Mouse (Mus musculus): ENCODE results near the gene Avpr2.

Avpr2 gene

DNA sequence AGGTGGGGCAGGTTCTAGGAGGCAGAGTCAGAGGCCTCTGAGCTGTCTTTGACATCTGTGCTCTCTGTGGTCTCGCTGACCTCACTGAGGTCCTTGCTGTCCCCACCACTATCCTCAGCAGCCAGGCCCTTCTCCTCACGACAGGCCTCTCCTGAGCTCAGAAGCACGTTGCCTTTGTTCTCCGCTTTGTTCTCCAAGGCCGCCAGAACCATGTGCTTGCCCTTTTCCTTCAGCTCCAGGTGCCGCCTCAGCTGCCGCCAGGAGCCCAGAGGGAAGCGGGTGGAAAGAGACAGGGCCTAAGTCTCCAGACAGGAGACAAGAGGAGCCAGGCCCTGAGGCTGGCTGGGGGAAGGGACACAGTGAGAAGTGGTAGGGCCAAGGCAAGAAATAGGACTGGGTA is 25.0 kb downstream of the Avpr2 start:
- DNase-seq (ENCODE audit: low spot score) = no peak

GRCm38 (mm10) chrX:73918631-73919030 is 26.7 kb downstream of the Avpr2 start:
- no peak for DNase-seq (ENCODE audit: low spot score)

- peak; percentile 10 for DNase-seq (ENCODE audit: low spot score)
Measured at GRCm38 (mm10) chrX:73921285-73921822, 29.5 kb downstream of the Avpr2 start.

DNA sequence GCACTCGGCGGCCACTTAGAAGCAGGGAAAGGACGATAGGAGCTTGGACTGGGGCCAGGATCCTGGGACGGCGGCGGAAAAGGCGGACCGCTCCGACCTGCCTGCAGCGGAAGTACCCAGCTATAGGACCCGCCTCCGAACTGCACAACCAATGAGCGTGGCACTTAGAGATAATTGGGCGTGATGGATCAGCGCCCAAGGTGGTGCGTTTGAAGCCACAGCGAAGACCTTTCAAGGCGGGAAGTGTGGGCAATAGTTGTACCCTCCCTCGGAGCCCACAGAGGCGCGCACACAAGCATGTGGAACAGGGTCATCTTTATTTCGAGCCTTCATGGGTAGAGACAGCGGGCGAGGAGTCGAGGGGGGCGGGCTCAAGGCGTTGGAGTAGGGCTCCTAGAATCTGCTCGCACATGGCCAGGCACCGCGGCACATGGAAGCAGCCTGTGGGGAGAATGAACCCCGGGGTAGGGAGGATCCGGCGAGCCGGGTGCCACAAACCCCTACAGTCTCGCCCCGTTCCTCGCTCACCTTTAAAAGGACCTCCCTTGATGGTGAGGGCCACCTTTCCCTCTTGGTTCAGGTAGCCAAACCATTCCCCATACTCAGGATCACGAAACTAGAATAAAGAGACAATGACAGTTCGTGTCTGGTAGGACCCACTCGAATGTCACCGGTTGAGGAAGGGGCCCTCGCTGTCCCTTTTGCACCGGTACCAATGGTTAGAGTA is 30.1 kb downstream of the Avpr2 start, which contains the start of the genes Arhgap4 and Naa10:
Gene Arhgap4 (minus strand): TSS at position 48 of the 727 bp plus-strand sequence.
Gene Naa10 (minus strand): TSS at position 122 of the 727 bp plus-strand sequence.
- peak; percentile 83 for DNase-seq (ENCODE audit: low spot score)

DNA sequence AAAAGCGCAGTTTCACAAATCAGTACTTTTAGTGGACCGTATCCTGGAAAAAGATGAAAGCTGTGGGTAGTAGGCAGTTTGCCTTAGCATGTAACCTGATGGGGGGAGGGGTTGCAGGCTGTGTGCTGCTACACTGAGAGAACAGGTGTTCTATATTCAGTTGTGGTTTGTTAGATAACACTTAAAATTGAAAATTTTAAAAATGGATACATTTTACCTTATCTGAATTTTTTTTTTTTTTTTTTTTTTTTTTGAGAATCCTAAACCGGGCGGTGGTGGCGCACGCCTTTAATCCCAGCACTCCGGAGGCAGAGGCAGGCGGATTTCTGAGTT is 30.6 kb downstream of the Avpr2 start:
- DNase-seq (ENCODE audit: low spot score) = no peak

GRCm38 (mm10) chrX:73930402-73931062 is 38.6 kb downstream of the Avpr2 start, which contains the start of gene Renbp:
TSS of gene Renbp (minus strand) at chrX:73930850.
- DNase-seq (ENCODE audit: low spot score) = peak; percentile 66

DNA sequence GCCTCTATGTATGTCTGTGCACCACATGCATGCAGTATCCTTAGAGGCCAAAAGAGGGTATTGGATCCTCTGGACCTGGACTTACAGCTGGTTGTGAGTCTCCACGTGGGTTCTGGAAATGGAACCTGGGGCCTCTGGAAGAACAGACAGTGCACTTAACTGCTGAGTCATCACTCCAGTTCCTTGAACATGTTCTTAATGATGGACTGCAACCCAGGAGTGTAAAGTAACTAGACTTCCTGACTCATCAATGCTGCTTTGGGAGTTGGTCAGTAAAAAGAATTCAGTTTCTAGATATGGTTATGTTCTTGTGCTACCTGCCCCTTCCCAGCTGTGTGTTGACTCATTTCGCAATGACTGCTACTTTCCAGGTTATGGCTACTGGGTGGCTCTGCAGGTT is 40.0 kb downstream of the Avpr2 start:
- DNase-seq (ENCODE audit: low spot score) = no peak

DNA sequence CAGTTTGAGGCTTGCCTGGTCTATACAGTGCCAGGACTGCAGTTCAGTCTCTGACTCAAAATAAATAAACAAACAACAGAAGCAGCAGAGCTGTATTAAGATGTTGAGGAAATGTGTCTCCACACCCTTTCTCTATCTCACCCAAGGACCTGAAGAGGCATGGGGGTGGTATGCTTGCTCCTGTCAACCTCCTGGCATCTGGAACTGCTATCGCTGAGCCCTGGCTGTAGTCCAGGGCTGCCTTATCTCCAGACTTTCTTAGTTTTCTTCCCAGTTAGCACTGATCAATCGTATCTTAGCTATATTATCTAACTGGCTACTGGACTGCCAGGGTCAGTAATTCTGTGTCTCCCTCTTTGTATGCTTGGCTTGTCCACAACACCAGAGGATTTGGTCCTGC is 50.0 kb downstream of the Avpr2 start:
- no peak for DNase-seq (ENCODE audit: low spot score)

DNA sequence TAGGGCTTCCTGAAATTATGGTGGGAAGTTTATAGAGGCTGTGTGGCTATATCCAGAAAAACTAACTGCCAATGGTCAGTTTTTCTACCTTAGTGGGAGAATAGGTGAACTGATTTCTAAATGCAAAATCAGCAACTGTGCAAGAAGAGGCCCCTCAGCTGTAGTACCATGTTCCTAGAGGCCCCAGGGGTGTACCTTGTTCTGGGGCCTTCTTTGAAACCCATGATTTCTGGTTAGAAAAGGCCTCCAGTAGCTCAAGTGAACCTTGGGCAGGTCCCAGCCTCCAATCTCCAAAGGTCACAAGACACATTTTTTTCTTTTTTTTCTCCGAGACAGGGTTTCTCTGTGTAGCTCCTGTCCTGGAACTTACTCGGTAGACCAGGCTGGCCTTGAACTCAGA is 50.4 kb downstream of the Avpr2 start:
- DNase-seq (ENCODE audit: low spot score) = no peak
